Mouse (Mus musculus) retina, postnatal 7 days (tissue): ENCODE measurements around the gene Tmem198.

Source experiments
- DNase-seq: peaks from one replicate; pipeline ENCODE4 v3.0.0-alpha.2; 2012; ENCODE audit warnings: low read depth, low spot score

Gene Tmem198

DNA sequence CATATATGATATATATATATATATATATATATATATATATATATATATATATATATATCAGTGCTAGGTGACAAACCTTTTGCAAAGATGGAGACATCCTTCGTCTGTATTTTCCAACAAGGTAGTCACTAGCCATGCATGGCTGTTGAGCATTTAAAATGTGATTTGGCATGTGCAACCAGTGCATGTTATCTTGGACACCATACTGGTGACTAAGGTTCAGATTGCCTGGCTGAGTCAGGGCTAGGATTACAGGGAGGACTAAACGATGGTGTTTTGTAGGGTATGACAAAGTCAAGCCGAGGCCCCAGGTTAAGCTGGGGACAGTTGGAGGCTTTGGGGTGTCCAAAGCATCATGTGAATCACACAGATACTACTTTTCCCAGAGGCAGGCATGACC is 23.9 kb upstream of the Tmem198 start:
- no peak for DNase-seq

DNA sequence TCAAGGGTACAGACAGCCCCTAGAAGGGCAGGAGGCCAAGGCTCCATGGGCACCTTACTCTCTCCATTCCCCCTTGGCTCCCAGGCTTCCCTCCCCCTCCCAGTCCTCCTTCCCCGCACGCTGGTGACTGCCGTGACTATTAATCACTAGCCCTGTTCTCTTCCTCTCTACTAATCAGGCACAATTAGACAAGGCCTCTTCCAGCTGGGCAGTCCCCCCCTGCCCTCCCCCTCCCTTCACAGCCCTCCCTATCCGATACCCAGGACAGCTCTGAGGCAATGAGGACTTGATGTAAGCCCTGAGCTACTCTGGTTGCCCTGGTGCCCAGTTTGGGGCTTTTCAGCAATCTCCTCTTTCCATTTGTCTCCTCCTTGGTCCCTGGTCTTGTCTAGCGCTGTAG is 23.4 kb upstream of the Tmem198 start:
- no peak for DNase-seq

DNA sequence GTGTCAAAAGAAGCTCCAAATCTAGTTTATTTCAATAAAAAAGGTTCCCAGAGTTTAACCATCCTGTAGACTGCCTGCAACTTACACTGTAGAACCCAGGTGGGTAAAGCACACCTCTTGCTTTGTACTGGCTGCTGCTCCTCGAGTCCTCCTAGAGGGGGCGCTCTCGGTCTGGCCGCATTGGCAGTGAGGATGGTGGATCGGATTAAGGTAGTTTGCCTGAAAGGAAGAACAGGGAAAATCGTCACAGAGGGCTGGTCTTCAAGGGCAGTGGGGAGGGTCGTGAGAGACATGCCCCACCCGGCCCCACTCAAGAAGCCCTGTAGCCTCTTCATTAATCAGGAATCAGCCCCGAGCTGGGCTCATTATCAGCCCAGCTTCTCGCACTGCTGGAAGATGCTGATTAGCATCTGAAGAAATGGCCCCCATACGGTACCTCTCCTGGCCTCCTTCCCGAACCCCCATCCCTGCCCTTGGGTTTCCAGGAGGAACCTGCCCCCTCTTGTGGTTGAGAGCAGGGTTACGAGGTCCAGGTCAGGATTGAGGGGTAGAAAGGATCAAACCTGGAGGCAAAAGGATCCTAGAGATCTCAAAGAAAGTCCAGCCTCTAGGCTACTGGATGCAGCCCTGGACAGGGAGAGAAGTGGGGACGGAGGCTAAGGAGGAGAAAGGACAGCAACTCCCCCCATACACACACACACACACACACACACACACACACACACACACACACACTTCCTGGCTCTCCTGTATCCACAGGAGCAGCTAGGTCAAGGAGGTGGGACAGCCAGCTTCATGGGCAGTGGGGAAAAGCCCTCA is 22.4 kb upstream of the Tmem198 start:
- no peak for DNase-seq

DNA sequence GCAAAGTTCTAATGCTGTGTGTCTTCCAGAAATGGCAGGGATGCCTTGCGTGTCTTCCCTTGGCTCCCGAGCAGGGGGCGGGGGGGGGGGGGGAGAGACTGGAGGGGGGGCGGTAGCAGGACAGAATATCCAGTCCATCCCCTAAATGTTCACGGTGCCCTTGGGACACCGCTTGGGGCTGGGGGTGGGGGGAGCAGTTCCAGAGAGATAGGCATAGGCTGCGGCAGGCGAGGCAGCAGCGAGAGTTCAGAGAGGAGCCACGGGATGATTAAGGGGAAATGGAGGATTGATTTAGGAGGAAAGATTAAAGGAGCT is 21.7 kb upstream of the Tmem198 start:
- no peak for DNase-seq

DNA sequence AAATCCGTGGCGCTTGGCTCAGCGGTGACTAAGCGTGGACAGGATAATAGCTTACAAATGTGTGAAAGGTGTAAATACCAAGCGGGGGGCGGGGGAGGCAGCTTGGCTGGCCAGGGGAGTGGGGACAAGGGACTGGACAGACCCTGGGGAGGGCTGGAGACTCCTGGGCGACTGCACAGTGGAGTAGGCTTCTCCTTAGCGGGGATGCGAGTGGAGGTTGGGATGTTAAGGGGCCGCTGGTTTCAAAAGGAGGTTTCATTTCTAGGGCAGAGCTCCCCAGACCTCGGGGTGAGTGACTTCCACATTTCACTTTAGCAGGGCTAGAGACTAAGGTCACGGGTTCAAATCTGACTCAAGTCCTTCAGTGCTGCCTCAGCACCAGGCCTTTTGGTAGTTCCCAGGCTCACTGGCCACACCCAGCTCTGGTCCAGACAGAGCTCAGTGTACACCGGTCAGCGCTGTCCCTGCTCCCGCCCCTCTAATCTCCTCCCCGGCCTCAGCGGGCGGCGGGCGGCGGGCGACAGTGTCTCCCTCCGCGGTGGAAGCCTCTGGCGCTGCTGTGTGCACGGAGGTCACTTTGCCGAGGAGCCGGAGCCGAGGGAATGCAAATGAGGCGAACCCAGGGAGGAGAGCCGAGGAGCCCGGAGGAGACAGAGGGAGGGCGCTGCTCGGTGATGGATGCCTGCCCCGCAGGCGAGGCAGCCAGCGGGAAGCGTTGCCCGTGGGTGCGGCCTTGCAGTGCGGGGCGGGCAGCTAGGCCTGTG is 21.1 kb upstream of the Tmem198 start:
- no peak for DNase-seq

DNA sequence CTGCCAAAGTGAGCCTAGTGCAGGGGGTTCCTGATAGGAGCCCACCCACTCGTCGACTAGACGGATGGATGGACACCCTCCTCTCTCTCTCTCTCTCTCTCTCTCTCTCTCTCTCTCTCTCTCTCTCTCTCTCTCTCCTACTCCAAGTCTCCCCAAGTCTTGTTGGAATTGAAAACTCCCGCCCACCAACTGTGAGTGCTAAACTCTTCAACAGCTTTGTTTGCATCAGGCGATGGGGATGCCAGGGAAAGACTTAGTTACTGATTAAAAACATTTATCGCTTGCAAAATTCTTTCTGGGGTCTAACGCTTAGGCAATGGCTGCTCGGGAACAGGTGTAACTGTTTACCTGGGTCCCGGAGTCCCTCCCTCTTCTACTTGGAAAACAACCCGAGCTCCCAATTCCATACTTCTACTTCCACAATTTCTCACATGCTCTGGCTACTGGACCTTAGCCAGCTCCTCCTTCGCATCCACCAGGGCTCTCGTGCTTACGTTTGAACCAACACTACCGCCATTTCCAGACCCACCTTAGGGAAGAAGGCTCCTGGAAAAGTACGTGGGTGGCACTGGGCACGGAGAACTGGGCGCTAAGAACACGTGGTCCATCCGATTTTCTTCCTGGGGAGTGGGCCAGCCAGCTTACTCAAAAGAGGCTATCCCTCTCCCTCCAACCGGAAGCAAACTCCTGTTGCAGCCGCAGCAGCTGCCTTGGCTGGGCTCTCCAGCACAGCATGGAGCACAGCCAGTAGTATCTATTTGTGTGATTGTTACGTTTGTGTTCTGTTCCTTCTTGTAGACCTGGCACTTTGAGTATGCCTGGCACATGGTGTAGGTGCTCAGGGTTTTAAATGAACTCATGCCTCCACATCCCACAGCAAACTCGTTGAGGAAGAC is 20.3 kb upstream of the Tmem198 start:
- DNase-seq: no peak

DNA sequence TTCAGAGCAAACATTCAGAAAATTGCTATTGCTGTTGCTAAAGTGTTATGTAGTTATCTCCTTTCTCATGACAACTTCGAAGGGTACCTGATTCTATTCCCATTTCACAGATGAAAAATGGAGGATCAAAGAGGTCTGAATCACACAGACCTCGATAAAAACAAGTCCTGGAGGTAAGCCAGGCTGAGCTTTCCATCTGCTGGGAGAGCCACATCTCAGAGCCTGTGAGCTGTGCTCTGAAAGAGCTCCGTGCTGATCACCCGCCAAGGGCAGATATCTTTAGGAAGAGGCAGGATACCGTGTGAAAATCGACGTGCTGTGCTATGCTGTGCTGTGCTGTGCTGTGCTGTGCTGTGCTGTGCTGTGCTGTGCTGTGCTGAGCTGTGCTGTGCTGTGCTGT is 19.0 kb upstream of the Tmem198 start:
- no peak for DNase-seq

DNA sequence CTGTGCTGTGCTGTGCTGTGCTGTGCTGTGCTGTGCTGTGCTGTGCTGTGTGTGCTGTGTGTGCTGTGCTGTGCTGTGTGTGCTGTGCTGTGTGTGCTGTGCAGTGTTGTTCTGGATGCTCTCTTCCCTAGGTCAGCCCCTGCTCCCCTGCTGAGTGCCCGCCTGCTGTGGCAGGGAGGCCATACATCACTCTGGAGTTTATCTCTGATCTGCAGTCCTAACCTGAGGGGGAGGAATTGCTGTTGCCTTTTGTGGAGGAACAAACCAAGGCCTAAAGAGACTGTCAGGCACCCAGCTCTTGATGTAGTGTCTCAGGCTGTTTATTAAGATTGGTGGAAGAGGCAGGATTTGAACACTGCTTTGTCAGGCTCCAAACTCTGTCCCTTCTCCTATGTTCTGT is 16.7 kb upstream of the Tmem198 start:
- no peak for DNase-seq

DNA sequence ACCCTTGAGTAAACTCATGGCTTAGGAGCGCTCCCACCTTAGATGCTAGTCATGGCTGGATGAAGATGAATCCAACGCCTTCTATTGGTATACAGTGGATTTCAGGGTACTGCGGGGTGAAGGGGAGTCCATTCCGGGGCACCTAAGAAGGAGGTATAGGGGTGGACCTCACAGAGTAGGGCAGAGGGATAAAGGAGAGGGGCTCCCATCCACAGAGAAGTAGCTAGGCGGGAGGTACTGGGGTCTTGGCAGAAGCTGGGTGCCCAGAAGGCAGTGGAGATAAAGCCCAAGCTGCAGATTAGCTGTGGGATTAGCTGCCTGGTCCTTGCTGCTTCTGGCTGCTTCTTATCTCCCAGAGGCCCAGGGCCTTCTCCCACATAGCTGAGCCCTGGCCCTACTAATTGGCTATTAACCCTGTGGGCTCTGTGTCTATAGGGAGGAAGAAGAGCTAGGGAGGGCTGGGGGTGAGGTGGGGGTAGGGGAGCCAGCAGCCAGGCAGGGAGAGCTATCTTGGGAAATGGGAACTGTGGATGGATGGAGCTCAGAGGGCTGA is 15.6 kb upstream of the Tmem198 start:
- peak; percentile 76 for DNase-seq

DNA sequence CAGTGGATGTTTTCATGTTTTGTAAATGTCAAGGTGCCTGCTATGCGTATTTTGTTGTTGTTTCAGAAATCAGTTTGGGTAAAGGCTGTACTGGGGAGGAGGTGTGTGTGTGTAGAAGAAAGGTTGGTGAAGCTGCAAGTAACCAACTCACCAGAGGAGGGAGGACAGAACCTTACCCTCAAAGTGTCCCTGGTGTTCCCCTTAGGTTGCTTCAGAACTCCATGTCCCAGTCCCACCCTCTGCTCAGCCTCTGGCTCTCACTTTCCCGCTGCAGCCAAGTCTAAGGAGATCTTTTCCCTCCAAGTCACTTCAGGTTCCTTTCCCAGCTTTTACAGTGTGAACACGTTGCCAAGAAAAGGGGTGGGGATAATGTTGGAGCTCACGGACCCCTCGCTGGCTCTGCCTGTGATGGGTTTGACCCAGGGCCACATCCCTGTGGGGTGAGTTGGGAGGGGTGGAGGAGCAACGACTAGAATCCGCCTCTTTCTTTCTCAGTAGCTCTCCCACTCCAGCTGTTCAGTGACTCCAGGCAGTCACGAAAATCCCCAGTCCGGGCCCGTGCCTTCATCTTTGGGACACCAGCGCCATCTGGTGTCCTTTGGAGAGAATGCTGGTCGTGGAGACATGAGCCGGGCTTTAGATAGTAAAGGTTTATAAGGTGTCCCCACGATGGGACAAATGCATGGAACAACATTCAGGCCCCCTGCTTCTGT is 12.0 kb upstream of the Tmem198 start:
- peak; percentile 87 for DNase-seq

DNA sequence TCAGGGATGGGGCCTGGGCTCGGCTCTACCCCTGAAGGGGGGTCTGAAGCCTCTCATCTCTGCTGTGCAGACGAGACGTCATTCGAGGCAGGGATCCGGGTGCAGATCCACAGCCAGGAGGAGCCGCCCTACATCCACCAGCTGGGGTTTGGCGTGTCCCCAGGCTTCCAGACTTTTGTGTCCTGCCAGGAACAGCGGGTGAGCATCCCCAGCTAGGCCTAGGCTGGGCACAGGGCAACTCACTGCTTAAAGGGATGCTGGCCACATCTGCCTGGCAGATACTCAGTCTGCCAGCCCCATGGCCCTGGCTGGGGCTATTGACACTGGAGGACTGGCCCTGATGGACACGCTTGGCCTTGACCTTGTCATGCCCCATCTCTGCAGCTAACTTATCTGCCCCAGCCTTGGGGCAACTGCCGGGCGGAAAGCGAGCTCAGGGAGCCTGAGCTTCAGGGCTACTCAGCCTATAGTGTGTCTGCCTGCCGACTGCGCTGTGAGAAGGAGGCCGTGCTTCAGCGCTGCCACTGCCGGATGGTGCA is 10.0 kb upstream of the Tmem198 start:
- DNase-seq: no peak

DNA sequence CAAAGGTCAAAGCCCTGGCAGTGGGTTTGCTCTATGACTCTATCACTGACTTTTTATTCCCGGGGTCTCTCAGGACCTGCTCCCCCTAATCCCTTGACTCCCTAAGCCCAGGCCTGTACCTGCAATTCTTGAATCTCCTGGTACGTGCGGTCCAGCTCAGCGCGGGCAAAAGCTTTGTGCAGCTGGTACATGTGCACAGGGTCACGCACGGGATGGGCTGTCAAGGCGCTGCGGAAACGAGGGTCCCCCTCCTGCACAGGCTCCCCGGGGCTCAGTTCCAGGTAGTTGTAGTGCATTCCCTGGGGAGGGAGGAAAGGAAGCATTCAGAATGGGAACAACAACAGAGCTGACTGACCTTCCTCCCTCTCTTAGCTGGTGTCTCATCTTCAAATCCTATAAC is 2.9 kb upstream of the Tmem198 start:
- no peak for DNase-seq

DNA sequence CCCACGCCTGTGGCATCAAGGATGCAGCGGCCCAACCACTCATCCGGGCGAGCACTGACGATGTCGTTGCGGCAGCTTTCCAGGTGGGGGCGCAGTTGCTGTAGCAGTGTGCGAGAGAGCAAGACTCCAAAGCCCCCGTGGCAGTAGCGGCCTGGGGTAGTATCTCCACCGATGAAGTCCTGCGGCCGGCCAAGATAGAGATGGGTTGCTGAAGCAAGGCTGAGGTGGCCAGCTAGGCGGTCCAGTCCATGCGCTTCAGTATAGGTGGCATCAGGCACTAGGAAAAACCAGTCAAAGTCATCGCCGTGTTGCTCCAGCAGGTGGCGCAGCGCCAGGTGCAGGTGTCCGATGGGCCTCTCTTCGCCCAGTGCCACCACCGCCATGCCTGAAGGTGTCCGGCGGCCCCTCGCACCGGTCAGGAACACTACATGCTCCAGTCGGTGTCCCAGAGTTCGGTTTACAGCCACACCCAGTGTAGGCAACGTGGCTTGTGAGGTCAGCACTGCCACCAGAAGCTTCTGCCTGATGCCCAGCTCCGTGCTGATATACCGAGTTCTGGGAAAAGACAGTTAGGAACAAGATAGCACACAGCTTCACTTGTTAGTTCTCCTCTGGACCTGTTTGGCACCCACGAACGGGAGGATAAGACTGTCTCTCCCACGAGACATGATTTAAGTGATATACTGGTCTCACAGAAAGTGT is 1.9 kb upstream of the Tmem198 start:
- peak; percentile 76 for DNase-seq

DNA sequence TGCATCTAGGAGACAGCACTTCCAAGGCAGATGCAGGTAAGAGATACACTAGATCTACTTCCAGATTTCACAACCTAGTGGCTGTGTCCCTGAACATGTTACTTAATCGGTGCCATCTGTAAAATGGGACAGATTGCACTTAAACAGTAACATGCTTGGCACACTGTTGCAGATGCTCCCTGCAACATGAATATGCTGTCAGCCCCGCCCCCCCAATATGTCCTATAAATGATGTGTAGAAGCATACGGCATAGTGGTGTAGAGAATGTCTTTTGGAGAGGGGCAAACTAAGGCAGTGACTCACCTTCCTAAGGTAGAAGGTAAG is 1.4 kb upstream of the Tmem198 start:
- no peak for DNase-seq

DNA sequence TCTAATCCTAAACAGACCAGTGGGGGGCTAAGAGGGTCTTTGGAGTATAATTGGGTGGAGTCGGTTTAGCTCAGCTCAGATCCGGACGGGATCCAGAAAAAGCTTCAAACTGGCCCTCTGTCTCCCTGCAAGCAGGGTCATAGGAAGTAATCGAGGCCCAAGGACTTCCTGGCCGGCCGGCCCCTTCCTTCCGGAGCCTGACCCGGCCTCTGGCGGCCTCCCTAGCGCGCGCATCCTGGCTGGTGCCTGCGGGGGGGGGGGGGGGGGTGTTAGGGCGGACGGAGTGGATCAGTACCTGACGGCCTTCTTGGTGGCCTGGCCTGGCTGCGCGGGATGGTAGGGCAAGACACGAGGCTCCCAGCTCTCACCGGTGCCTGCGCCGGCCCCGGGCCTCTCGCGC is 835 bp upstream of the Tmem198 start:
- no peak for DNase-seq

DNA sequence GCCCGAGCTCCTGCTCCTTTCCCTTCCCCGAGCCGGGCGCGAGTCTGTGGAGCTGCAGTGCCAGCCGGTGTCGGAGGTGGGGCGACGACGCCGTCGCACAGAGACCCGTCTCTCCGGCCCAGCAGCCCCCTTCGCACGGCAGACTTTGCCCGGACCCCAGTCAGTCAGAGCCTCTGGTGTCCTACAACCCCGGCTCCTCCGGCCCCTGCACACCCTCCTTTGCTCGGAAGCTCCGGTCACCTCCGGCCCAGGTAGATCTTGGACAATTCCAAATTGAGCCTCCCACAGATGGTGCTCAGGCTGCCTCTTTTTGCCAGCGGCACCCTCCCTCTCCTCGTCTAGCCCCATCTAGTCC is 280 bp downstream of the Tmem198 start:
- DNase-seq: no peak

DNA sequence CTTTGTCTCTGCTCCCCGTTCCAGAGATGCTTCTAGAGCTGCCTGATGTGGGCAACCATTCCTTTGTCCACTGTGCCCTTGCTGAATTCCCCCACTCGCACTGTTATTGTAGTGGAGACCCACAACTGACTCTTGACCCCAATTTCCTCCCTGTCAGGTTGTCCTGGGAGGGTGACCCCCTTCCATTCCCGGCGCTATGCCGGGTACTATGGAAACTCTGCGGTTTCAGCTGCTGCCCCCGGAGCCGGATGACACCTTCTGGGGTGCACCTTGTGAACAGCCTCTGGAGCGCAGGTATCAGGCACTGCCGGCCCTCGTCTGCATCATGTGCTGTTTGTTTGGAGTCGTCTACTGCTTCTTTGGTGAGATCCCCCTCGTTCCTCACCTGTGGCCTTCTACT is 704 bp downstream of the Tmem198 start:
- no peak for DNase-seq

DNA sequence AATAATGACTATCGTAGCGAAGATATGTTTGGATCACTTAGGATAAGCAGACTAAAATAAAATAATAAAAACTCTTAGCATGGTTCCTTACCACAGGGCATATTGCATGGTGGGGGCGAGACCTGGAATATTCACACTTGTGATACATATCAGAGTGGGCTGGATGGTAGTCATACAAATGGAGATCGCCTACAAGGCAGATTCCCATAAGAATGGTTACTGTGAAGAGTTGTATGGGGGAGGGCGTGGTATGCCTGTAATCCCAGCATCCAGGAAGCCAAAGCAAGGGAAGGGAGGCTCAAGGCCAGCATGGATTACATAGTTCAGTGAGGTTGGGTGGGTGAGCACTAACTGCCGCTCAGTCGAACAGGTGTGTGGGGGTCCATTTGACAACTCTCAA is 1.4 kb downstream of the Tmem198 start:
- DNase-seq: no peak

DNA sequence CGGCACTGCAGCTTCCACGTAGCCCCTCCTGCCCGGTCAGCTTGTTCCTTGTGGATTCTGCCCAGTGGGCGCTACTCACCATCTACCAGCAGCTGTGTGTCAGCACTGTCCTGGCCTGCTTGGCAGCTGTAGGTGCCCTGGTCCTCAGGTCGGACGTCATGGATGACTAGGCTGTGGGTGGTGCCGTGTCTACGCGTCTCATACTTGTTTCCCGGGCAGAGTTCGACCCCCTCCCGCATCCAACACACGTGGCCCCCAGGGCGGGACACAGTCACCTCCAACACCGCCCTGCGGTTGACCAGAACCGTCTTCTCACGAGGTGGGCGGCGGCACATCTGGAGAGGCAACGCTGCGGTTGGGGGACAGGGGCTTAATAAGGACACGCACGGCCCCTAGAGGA is 7.2 kb downstream of the Tmem198 start:
- no peak for DNase-seq

DNA sequence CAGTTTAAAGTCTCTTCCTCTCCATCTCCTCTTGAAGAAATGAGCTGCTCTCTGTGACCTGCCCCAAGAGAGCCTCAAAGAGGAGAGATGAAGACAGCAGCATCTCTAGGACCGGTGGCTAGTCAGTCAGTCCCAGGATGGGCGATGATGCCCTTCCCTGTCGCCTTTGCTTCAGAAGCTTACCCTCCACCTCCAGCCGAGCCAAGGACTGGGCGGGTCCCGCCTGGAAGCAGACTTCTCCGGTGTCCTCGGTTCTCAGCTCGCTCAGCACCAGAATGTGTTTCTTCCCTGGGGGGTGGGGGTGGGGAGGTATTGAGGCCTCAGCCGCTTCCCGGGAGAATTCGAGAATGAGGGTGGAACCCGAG is 7.7 kb downstream of the Tmem198 start:
- DNase-seq: no peak
